ENCODE assay signal across 8 mouse cellular contexts in genomic region chr3:52070163-52070478, GRCm38 (mm10). TPM values are rescaled to one million over a fixed set of nuclear protein-coding genes. Genes with fewer than 3 reads are reported as not detected.
DNase-seq lines count a peak whose midpoint lies in the region; ATAC-seq and TF ChIP-seq lines count a peak whose summit lies in the region.

No protein-coding gene starts in this region.

- H3K27me3 ChIP-seq in heart, embryonic 15.5 days, result no peaks in the 10 kb centered on the region
- H3K27me3 ChIP-seq in Patski, result no peaks in the 10 kb centered on the region
- no peaks in the 10 kb centered on the region for H3K27me3 ChIP-seq in hindbrain, embryonic 11.5 days (ENCODE audit: control insufficient read depth, insufficient read depth, low read length)
- no peaks in the 10 kb centered on the region for H3K27me3 ChIP-seq in midbrain, embryonic 10.5 days (ENCODE audit: low read depth, poor library complexity, severe bottlenecking)

- TF ChIP-seq CTCF in Patski (IDR thresholded peaks at IDR 0.05), result no peak

- no peak for ATAC-seq in heart, embryonic 15.5 days (replicated peaks; ENCODE audit: insufficient number of reproducible peaks, insufficient read depth, low FRiP score, low read depth)
- peak; percentile 15 for ATAC-seq in Patski
- peak; percentile 21; the same call in 1 of the 2 replicates for ATAC-seq in hindbrain, embryonic 11.5 days (ENCODE audit: low FRiP score)
- ATAC-seq in activated CD4-positive, CD25-positive, alpha-beta regulatory T cell, adult 4 months, result no peak

- POLR2A ChIA-PET in Patski (lab: Charles Lee), result interaction anchor here (0.6 to 5.0 kb wide), 5 partner anchors 21 to 492 kb away, joined by 3 to 16 read pairs (median 3); no protein-coding TSS in a partner anchor

- WGBS in heart, embryonic 15.5 days, result 21% methylated on average over 4 of the region's 4 CpGs
- 1% methylated on average over 4 of the region's 4 CpGs for WGBS in hindbrain, embryonic 11.5 days
- 1% methylated on average over 4 of the region's 4 CpGs for WGBS in midbrain, embryonic 10.5 days

- intact Hi-C loops in heart, postnatal 25 days (cut with DNase I), result no loop called here

- in situ Hi-C loops in Patski (cut with MboI; ENCODE audit: low pct_unique_long_range_greater_than_20kb), result no loop called here

- DNase-seq in heart, postnatal 25 days (ENCODE audit: low spot score), result no peak
- no peak for DNase-seq in Patski (ENCODE audit: low read depth, low spot score)
- DNase-seq in hindbrain, embryonic 11.5 days (ENCODE audit: low spot score), result no peak
- DNase-seq in midbrain, embryonic 10.5 days (ENCODE audit: low spot score), result no peak
- DNase-seq in cerebellum, adult 9-11 months, result no peak
- no peak for DNase-seq in frontal cortex, adult 2 months (ENCODE audit: extremely low spot score in 1 of 2, low spot score in 1 of 2)

- H3K27ac ChIP-seq in heart, embryonic 15.5 days, result peak overlapping the region; percentile 58
- peak overlapping the region; percentile 34 for H3K27ac ChIP-seq in hindbrain, embryonic 11.5 days (ENCODE audit: low read depth, low read length)
- peak overlapping the region; percentile 85 for H3K27ac ChIP-seq in midbrain, embryonic 10.5 days (replicated peaks)

- peak overlapping the region; percentile 63 for H3K9ac ChIP-seq in heart, embryonic 15.5 days
- peak overlapping the region; percentile 49 for H3K9ac ChIP-seq in hindbrain, embryonic 11.5 days (ENCODE audit: low read depth, low read length)

- H3K4me3 ChIP-seq in heart, embryonic 15.5 days, result peak overlapping the region; percentile 53
- H3K4me3 ChIP-seq in hindbrain, embryonic 11.5 days (ENCODE audit: low read depth, low read length), result peak overlapping the region; percentile 25; the same call in 1 of the 2 replicates
- peak overlapping the region; percentile 50 for H3K4me3 ChIP-seq in midbrain, embryonic 10.5 days

- peak overlapping the region; percentile 75 for H3K4me2 ChIP-seq in heart, embryonic 15.5 days
- peak overlapping the region; percentile 45 for H3K4me2 ChIP-seq in hindbrain, embryonic 11.5 days (replicated peaks; ENCODE audit: low read depth, low read length)

- no peaks in the 10 kb centered on the region for H3K9me3 ChIP-seq in heart, embryonic 15.5 days (replicated peaks)
- no peaks in the 10 kb centered on the region for H3K9me3 ChIP-seq in hindbrain, embryonic 11.5 days (ENCODE audit: control insufficient read depth, low read length)
- no peaks in the 10 kb centered on the region for H3K9me3 ChIP-seq in midbrain, embryonic 10.5 days (replicated peaks)

- CTCF ChIA-PET in Patski (lab: Charles Lee), result interaction anchor here (0.9 to 2.0 kb wide), 7 partner anchors 9 to 25 kb away, joined by 3 to 7 read pairs (median 3); no protein-coding TSS in a partner anchor

- no peaks in the 10 kb centered on the region for H3K36me3 ChIP-seq in heart, embryonic 15.5 days
- no peaks in the 10 kb centered on the region for H3K36me3 ChIP-seq in hindbrain, embryonic 11.5 days (ENCODE audit: control insufficient read depth, insufficient read depth, low read length)
- no peaks in the 10 kb centered on the region for H3K36me3 ChIP-seq in midbrain, embryonic 10.5 days

- peaks cover 40% of the 10 kb centered on the region for H3K4me1 ChIP-seq in heart, embryonic 15.5 days (replicated peaks)
- H3K4me1 ChIP-seq in hindbrain, embryonic 11.5 days (replicated peaks; ENCODE audit: control insufficient read depth, insufficient read depth, low read length), result peaks cover 10% of the 10 kb centered on the region
- peaks cover 95% of the 10 kb centered on the region for H3K4me1 ChIP-seq in midbrain, embryonic 10.5 days

RNA-seq across cellular contexts. Expression of gene Maml3, which starts 34.8 kb away (rescaled TPM):
- 1.9 and 2.9 TPM in 2 replicates for polyA plus RNA-seq in heart, embryonic 15.5 days (2015; fragmentation: Nextera tagmentation; extraction: Ambion mirVana)
- total RNA-seq in heart, postnatal 25 days (2021), result 1 to 10 TPM; 2.5 to 4.4 TPM
- polyA plus RNA-seq in Patski (2021), result 7.7 TPM
- polyA plus RNA-seq in hindbrain, embryonic 11.5 days (2014; fragmentation: Nextera tagmentation; extraction: Ambion mirVana), result 6.5 and 7.5 TPM in 2 replicates
- polyA plus RNA-seq in midbrain, embryonic 10.5 days (2016; fragmentation: Nextera tagmentation; extraction: Ambion mirVana), result 5.4 and 6.8 TPM in 2 replicates
- polyA plus RNA-seq in frontal cortex, adult 2 months (2012; rRNA removed), result 5.6 and 6.0 TPM in 2 replicates
- polyA plus RNA-seq in activated CD4-positive, CD25-positive, alpha-beta regulatory T cell, adult 4 months (2017; shearing (Covaris generic)), result under 1 TPM; 0.55 to 0.67 TPM

Comparison
In these comparisons a context has a peak if more than half of its experiments do, and no peak if none do; other contexts are left out.
1. ATAC-seq: peak in Patski (single experiment) and hindbrain, embryonic 11.5 days (single experiment); none in heart, embryonic 15.5 days (single experiment) and activated CD4-positive, CD25-positive, alpha-beta regulatory T cell, adult 4 months (single experiment).
2. H3K27ac ChIP-seq: peak in every context shown above with its lines; median percentile 85 in midbrain, embryonic 10.5 days; 58 in heart, embryonic 15.5 days; 34 in hindbrain, embryonic 11.5 days.
3. Peak in every context shown above with its lines, with median percentiles within 50 percentile points of each other: H3K4me3 ChIP-seq.